Mouse (Mus musculus): ENCODE measurements around the gene Jph4.

- no peak for TF ChIP-seq GATA1 (IDR thresholded peaks at IDR 0.05; ENCODE audit: low read length)
- TF ChIP-seq TAL1 (IDR thresholded peaks at IDR 0.05; ENCODE audit: low read length), result no peak
Observed at GRCm38 (mm10) chr14:55113975-55114645, 2.6 kb downstream of the Jph4 start.
